Mouse (Mus musculus) lung, postnatal 0 days (tissue): ENCODE results near the gene Vps8. TPM values are rescaled to one million over a fixed set of nuclear protein-coding genes. Genes with fewer than 3 reads are reported as not detected.

Experiments
- ATAC-seq: fragments of 200-750 bp; cut with Nextera tagmentation; 2 replicates; pipeline ENCODE4 v1.8.0; 2017; ENCODE audit warnings: moderate library complexity
- DNase-seq: peaks from one replicate; pipeline ENCODE4 v3.0.0-alpha.2; 2016; ENCODE audit warnings: low spot score
- H3K27ac ChIP-seq: fragments of 300-500 bp; sonication (generic); 2 replicates; pipeline ENCODE4 v1.5.1; 2014; ENCODE audit warnings: antibody characterized with exemption, mild to moderate bottlenecking, low read length, mixed read lengths
- H3K27me3 ChIP-seq: fragments of 300-500 bp; sonication (generic); replicated peaks from 2 replicates; pipeline ENCODE4 v1.6.1; 2014; ENCODE audit warnings: low read length, mixed read lengths; ENCODE audit not compliant: insufficient read depth
- H3K36me3 ChIP-seq: fragments of 300-500 bp; sonication (generic); 2 replicates; pipeline ENCODE4 v1.6.1; 2014; ENCODE audit warnings: low read length, mixed read lengths; ENCODE audit not compliant: insufficient read depth
- H3K4me1 ChIP-seq: fragments of 300-500 bp; sonication (generic); 2 replicates; pipeline ENCODE4 v1.6.1; 2014; ENCODE audit warnings: antibody characterized with exemption, low read depth, low read length, mixed read lengths; ENCODE audit not compliant: insufficient read depth
- H3K4me2 ChIP-seq: fragments of 300-500 bp; sonication (generic); replicated peaks from 2 replicates; pipeline ENCODE4 v1.6.1; 2014; ENCODE audit warnings: low read depth, mild to moderate bottlenecking, low read length, moderate library complexity, mixed read lengths
- H3K4me3 ChIP-seq: fragments of 300-500 bp; sonication (generic); 2 replicates; pipeline ENCODE4 v1.5.1; 2014; ENCODE audit warnings: low read depth, low read length
- H3K9ac ChIP-seq: fragments of 300-500 bp; sonication (generic); replicated peaks from 2 replicates; pipeline ENCODE4 v1.6.1; 2014; ENCODE audit warnings: low read depth, mild to moderate bottlenecking
- H3K9me3 ChIP-seq: fragments of 300-500 bp; sonication (generic); 2 replicates; pipeline ENCODE4 v1.6.1; 2016; ENCODE audit warnings: low read length, mixed read lengths
- CTCF ChIP-seq: IDR thresholded peaks from 2 replicates; pipeline ENCODE4 v1.5.1; 2016; ENCODE audit warnings: antibody characterized with exemption, mild to moderate bottlenecking
- EP300 ChIP-seq: IDR thresholded peaks from 2 replicates; pipeline ENCODE4 v1.6.1; 2016; ENCODE audit warnings: antibody characterized with exemption, mild to moderate bottlenecking, control low read depth
- WGBS: fragments of 180-500 bp; shearing (Covaris S2); extraction: QIAGEN DNeasy Blood & Tissue Kit; methylation state at CpG from one replicate; pipeline ENCODE4 v1.1.7; 2014; 5-methylcytosine and 5-hydroxymethylcytosine counted together
- polyA plus RNA-seq: library from polyadenylated mRNA; unstranded; fragments of >200 nt; fragmentation: Nextera tagmentation; extraction: Ambion mirVana; gene quantifications from 2 replicates; pipeline ENCODE4 v1.2.1, GENCODE M21; 2015

The Vps8 gene
- polyA plus RNA-seq, 1 experiment from 2014 or later: 9.3 TPM

GRCm38 (mm10) chr16:21615802-21616201, 192.9 kb downstream of the Vps8 start:
- peak; percentile 63 for DNase-seq
- WGBS: 60% methylated on average over 7 of the region's 7 CpGs

DNA sequence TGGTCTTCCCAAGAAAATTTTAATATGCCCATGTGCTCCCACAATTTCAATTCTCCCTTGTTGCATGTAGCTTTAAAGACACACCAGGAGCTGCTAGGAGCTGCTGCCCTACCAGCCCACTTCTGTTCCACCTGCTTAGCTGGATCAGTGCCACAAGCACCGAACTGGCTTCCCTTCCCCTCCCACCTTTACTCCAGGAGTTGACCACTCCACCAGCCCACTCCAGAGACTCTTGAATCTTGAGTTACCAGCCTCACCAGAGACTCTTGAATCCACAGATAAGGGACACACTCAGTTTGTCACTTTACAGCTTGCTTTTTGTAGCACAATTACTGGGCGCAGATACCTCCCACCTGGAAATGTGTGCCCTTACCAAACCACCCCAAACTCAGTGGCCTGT, 197.7 kb downstream of the Vps8 start:
- DNase-seq (peak; percentile 80), ATAC-seq (peak; percentile 76)
- Histone ChIP-seq H3K4me1 (0 out of 2 replicates have a peak, but pooled peaks cover 5% of the 10 kb centered on the region), H3K27me3 (no peaks in the 10 kb centered on the region), H3K27ac (no peak overlapping the region), H3K9ac (no peak overlapping the region), H3K4me2 (no peak overlapping the region), H3K9me3 (no peaks in the 10 kb centered on the region), H3K36me3 (no peaks in the 10 kb centered on the region), H3K4me3 (no peak overlapping the region)
- 47% methylated on average over 2 of the region's 2 CpGs for WGBS
- TF ChIP-seq EP300 (no peak), CTCF (no peak)

More at GRCm38 (mm10) chr16:21615802-21616201, 192.9 kb downstream of the Vps8 start:
- no peak overlapping the region for H3K4me2 ChIP-seq
- H3K27ac ChIP-seq: no peak overlapping the region
- H3K4me1 ChIP-seq: 0 out of 2 replicates have a peak, but pooled peaks cover under 1% of the 10 kb centered on the region
- ATAC-seq: no peak
- no peaks in the 10 kb centered on the region for H3K36me3 ChIP-seq
- no peaks in the 10 kb centered on the region for H3K9me3 ChIP-seq
- no peak overlapping the region for H3K9ac ChIP-seq
- no peak for TF ChIP-seq EP300
- peak; percentile 77 for TF ChIP-seq CTCF
- H3K27me3 ChIP-seq: no peaks in the 10 kb centered on the region
- H3K4me3 ChIP-seq: no peak overlapping the region

DNA sequence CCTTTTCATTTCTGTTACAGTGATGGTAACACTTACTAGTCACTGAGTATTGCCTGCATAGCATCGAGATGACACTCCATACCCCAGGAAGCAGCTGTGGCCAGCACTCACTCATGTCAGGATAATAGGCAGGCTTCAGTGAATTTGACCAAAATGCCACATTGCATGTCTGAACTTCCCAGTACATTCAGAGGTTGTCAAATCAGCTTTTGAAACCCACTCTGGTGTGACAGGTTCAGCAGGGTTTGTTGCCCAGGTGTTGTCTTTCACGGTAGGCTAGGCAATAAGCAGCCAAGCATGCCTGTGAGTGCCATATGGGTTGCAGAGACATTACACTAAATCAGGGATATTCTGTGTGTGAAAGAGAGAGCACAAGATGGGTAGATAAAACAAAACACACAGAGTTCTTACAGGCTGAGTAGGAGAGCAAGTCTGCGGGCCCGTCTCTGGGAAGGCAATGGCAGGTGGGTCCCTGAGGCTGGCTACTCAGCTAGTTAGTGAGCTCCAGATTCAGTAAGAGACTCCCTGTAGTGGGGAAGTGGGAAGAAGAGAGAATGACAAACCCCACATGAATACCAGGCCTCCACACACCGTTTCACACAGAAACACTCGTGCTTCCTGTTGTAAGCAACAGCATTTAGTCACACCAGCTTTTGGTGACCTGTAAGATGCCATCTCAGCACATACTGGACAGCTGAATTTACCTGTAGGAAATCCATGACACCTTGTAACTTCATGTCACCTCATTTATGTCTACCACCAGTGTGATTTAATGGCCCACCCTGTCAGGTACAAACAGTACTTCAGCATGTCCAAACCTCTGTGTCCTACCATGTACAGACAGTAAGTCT, 203.1 kb downstream of the Vps8 start:
- TF ChIP-seq CTCF: no peak
- TF ChIP-seq EP300: no peak
- Histone ChIP-seq H3K9ac (no peak overlapping the region), H3K9me3 (no peaks in the 10 kb centered on the region), H3K27me3 (no peaks in the 10 kb centered on the region), H3K4me2 (no peak overlapping the region), H3K4me3 (no peak overlapping the region), H3K27ac (no peak overlapping the region), H3K36me3 (no peaks in the 10 kb centered on the region), H3K4me1 (0 out of 2 replicates have a peak, but pooled peaks cover 2% of the 10 kb centered on the region)
- no peak for ATAC-seq
- WGBS: 65% methylated on average over 6 of the region's 6 CpGs
- no peak for DNase-seq

DNA sequence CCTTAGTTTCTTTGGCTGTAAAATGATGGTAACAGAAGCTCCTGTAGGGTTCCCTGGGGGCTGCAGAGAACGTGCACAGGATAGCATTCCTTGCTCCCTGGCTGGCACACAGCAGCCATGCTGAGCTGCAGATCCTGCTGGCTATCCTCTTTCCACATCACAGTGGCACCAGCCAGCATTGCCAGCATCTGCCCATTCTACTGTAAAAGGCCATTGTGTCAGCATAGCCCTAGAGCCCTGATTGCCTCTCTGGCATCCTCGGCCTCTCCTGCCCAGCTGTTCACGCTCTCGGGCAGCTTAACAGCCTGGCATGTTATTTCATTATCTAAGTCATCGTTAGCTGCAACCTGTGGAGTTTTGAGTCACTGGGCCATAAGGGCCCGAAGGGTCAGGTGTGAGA, 204.3 kb downstream of the Vps8 start:
- Histone ChIP-seq H3K27ac (no peak overlapping the region), H3K4me1 (no peaks in the 10 kb centered on the region), H3K9ac (no peak overlapping the region), H3K27me3 (no peaks in the 10 kb centered on the region), H3K9me3 (no peaks in the 10 kb centered on the region), H3K36me3 (no peaks in the 10 kb centered on the region), H3K4me2 (no peak overlapping the region), H3K4me3 (no peak overlapping the region)
- no peak for DNase-seq
- no peak for ATAC-seq
- WGBS: 82% methylated on average over 6 of the region's 6 CpGs
- no peak for TF ChIP-seq EP300

DNA sequence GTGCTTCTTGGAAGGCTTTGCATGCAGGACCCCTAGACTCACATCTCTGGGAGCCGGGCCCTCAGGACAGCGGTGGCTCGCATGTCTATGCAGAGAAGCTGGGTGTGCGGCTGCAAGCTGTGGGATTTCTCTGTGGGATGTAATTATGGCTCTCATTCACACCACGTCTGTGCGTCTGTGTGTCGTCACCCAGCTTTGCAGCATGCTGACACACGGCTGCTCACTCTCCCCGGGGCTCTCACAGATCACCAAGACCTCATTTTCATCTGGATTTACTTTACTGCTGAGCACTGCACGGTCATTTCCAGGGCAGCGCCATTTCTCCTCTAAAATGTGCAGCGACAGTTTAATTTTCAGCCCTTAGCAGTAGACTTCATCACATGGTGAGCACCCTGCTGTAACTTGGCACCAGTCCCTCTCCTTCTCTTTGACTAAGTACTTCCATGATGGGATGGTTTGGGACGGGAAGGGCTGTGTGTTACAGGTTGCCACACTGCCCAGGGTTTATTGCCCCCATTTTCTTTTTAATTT, 205.2 kb downstream of the Vps8 start:
- ATAC-seq (no peak), DNase-seq (no peak)
- H3K36me3 ChIP-seq: no peaks in the 10 kb centered on the region
- H3K27ac ChIP-seq: no peak overlapping the region
- TF ChIP-seq CTCF: no peak
- no peak for TF ChIP-seq EP300
- WGBS: 76% methylated on average over 13 of the region's 13 CpGs
- H3K4me1 ChIP-seq: no peaks in the 10 kb centered on the region
- no peak overlapping the region for H3K4me3 ChIP-seq
- H3K4me2 ChIP-seq: no peak overlapping the region
- no peaks in the 10 kb centered on the region for H3K27me3 ChIP-seq
- H3K9me3 ChIP-seq: no peaks in the 10 kb centered on the region
- H3K9ac ChIP-seq: no peak overlapping the region

DNA sequence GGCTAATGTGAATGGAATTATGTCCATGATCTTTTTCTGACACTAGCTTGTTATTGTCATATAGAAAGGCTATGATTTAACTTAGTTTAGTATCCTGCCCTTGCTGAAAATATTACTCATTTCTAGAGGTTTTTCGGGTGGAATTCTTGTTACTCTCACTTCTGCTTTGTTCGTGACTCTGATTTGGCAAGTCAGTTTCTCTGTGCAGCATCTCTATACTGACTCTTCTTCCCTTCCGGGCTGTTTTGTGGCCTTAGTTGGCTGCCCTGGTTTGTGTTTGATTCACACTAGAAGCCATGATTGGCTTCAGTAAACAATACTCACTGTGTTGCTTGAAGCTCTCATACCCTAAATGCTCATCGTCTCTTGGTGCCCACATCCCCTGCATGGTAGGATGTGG, 207.7 kb downstream of the Vps8 start:
- TF ChIP-seq CTCF (no peak), EP300 (no peak)
- 76% methylated on average over 4 of the region's 4 CpGs for WGBS
- no peak for ATAC-seq
- Histone ChIP-seq H3K4me1 (no peaks in the 10 kb centered on the region), H3K27ac (no peak overlapping the region), H3K27me3 (no peaks in the 10 kb centered on the region), H3K36me3 (no peaks in the 10 kb centered on the region), H3K9ac (no peak overlapping the region), H3K9me3 (no peaks in the 10 kb centered on the region), H3K4me2 (no peak overlapping the region), H3K4me3 (no peak overlapping the region)
- no peak for DNase-seq
